Mouse (Mus musculus) embryonic stem cell, embryonic (primary cell): ENCODE measurements around the gene Tns3.
"Not testable (repeated sequence)": the region's sequence is repeated elsewhere in the genome, so short reads cannot be mapped to it uniquely, and the experiment has no call there.

Experiments used
- CTCF ChIA-PET, 4 experiments: fragments of 300-600 bp in 2 of 4; fragments of 350-600 bp in 2 of 4; sonication (Branson Sonifier 250); formaldehyde crosslinking; loops; one replicate each; lab custom pipeline; 2022; ENCODE audit warnings: inconsistent platforms in 2 of 4; lab: Charles Lee
- POLR2A ChIA-PET, 4 experiments: fragments of 300-600 bp in 2 of 4; fragments of 350-600 bp in 2 of 4; sonication (Branson Sonifier 250); formaldehyde crosslinking; loops; one replicate each; lab custom pipeline; 2022; ENCODE audit warnings: antibody characterized with exemption in 4 of 4, inconsistent platforms in 1 of 4; lab: Charles Lee

Gene Tns3

DNA sequence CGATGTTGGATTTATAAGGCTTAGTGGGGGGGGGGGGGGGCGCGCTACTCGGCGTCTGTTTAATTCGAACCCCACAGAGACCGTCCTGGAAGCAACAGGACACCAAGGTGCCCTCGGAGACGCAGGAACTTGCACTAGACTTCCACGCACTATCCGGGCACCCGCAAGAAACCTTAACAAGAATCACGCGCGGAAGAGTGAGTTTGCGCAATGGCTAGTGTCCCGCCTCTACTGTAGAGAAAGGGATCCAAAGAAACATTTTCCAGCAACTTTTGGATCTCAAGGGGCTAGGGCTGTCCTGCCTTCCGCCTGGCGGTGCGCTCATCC lies 40.5 kb downstream of the Tns3 start:
- POLR2A ChIA-PET, result interaction anchor here in 3 of 4 experiments (0.5 to 3.9 kb wide), 12 partner anchors 8 to 224 kb away, joined by 3 to 40 read pairs (median 6); partner anchors contain the start of gene Tns3 (in 1 of the 3)
- CTCF ChIA-PET, result no interaction called here

DNA sequence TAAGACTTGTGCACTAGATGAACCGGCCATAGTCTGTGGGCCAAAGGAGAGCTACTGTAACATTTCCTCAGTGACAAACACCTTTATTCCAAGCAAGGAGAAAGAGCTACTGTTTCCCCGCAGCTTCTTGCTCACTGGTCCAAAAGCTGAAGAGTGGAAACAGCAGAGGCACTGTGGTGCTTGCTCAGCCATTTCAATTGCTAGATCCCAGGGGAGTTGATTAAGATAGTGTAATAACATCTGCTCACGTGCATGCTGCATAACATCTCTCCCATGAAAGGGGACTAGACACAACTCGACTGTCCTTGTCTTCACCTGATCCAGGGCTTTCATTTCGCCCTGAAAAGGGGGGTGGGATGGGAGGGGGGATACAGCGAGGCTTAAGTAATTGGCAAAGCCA lies 41.7 kb downstream of the Tns3 start:
- POLR2A ChIA-PET, result interaction anchor here (0.6 to 3.8 kb wide), 27 partner anchors 9 to 77 kb away, joined by 3 to 22 read pairs (median 3); partner anchors contain the start of gene Tns3 (in 1 of the 4)

GRCm38 (mm10) chr11:8619111-8619510 lies 45.2 kb downstream of the Tns3 start:
- CTCF ChIA-PET, result not testable (repeated sequence)
- POLR2A ChIA-PET, result interaction anchor here in 3 of 4 experiments (0.7 to 1.8 kb wide), 7 partner anchors 16 to 51 kb away, joined by 3 to 9 read pairs (median 6); no protein-coding TSS in a partner anchor

More for the DNA sequence above, 41.7 kb downstream of the Tns3 start:
- CTCF ChIA-PET, result interaction anchor here in 1 of 4 experiments (1.5 kb wide), 1 partner anchor 31 kb away, joined by 3 read pairs; no protein-coding TSS in a partner anchor

- POLR2A ChIA-PET, result interaction anchor here in 3 of 4 experiments (0.6 to 3.9 kb wide), 14 partner anchors 9 to 50 kb away, joined by 3 to 41 read pairs (median 6); no protein-coding TSS in a partner anchor
- CTCF ChIA-PET, result no interaction called here
These were observed 46.0 kb downstream of the Tns3 start for GRCm38 (mm10) chr11:8618301-8618700.

DNA sequence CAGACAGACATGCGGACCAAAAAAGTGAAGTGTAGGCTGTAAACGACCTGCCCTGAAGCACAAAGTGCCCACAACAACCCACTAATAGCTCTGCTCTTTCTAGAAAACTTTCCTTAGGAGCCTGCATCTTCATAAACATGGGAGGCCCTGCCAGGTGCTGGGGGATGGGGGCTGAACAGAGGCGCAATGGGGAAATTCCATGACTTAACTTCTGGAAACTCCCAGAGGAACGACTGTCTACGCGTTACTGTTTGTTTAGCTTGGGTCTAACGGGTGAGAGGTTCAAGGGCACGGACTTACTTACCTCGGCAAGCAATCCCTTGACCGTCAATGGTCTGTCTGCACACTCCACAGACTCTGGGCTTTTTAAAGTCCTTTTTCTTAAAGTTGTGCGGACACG lies 48.9 kb downstream of the Tns3 start:
- POLR2A ChIA-PET, result interaction anchor here (0.7 to 3.9 kb wide), 40 partner anchors 9 to 139 kb away, joined by 3 to 41 read pairs (median 4); partner anchors contain the start of gene Tns3 (in 2 of the 4)

GRCm38 (mm10) chr11:8610456-8610855 lies 53.9 kb downstream of the Tns3 start:
- ChIA-PET POLR2A (interaction anchor here in 3 of 4 experiments (0.8 to 9.5 kb wide), 11 partner anchors 8 to 84 kb away, joined by 3 to 94 read pairs (median 3); no protein-coding TSS in a partner anchor), CTCF (no interaction called here)

More for the DNA sequence above, 48.9 kb downstream of the Tns3 start:
- CTCF ChIA-PET, result interaction anchor here in 1 of 4 experiments (1.0 kb wide), 1 partner anchor 245 kb away, joined by 4 read pairs; no protein-coding TSS in a partner anchor

DNA sequence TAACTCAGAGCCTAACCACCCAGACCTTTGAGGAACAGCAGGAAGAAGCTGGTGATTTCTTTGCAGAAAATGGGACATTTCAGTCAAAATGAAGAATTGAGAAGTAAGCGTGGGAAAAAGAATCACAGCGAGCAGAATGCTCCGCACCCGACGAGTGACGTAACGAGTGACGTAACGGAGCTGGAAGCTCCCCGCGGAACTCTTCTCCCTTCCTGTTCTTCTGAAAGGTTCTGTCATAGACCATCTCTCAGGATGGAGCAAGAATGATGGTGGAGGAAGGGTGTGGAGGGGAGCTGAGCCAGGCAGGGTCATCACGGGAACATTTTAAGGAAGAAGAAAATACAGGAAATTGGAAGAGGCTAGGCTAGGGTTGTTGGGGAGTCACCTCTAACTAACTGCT lies 54.5 kb downstream of the Tns3 start:
- CTCF ChIA-PET, result no interaction called here
- POLR2A ChIA-PET, result interaction anchor here in 3 of 4 experiments (0.7 to 9.5 kb wide), 16 partner anchors 8 to 85 kb away, joined by 3 to 94 read pairs (median 3); no protein-coding TSS in a partner anchor

DNA sequence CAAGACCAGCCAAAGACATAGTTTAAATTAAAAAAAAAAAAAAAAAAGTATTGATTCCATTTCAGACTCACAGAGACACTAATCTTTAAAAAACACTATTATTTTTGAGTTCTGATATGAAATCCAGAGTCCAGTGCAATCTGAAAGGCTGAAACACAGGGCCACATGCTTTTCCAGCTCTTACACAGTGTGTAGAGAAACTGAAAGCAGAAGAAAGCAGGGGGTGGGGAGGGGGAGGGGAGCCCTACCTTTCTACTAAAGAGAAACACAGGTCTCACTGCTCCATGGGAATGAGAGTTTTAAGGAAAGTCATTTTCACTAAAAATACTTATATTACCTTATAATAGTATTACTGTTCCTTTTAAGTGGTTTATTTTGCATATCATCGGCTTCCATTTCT lies 57.2 kb downstream of the Tns3 start:
- POLR2A ChIA-PET, result interaction anchor here in 3 of 4 experiments (0.6 to 15.8 kb wide), 21 partner anchors 9 to 238 kb away, joined by 3 to 296 read pairs (median 13); partner anchors contain the start of gene Tns3 (in 1 of the 3)
- CTCF ChIA-PET, result no interaction called here

- POLR2A ChIA-PET, result interaction anchor here in 3 of 4 experiments (0.6 to 15.8 kb wide), 50 partner anchors 9 to 512 kb away, joined by 3 to 296 read pairs (median 5); partner anchors contain the start of gene Tns3 (in 2 of the 3)
- CTCF ChIA-PET, result interaction anchor here in 2 of 4 experiments (0.6 to 1.0 kb wide), 3 partner anchors 23 to 1881 kb away, joined by 3 read pairs; no protein-coding TSS in a partner anchor
These were observed 59.4 kb downstream of the Tns3 start for GRCm38 (mm10) chr11:8604789-8605569.

GRCm38 (mm10) chr11:8602606-8603005 lies 61.7 kb downstream of the Tns3 start:
- ChIA-PET POLR2A (interaction anchor here in 3 of 4 experiments (0.8 to 15.8 kb wide), 43 partner anchors 9 to 514 kb away, joined by 3 to 296 read pairs (median 5); no protein-coding TSS in a partner anchor), CTCF (interaction anchor here in 2 of 4 experiments (1.1 to 1.6 kb wide), 3 partner anchors 33 to 67 kb away, joined by 3 to 6 read pairs (median 3); no protein-coding TSS in a partner anchor)

DNA sequence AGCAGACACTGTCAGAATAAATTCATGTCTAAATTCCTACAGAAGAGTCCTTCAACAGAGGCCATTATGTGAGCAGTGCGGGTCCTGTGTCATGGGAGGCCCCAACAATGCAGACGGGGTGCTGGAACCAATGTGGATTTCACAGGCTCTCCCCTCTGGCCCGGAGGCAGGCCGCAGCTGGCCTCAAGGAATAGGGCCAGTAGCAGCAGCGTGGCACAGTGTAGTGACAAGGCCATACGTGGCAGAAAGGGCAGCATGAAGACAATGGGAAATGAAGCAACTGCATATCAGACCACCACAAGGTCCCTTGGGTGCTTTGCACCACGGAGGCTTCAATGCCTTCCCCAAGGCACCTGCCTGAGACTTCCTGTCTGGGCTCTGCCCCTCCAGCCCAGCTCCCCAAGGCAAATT lies 62.9 kb downstream of the Tns3 start:
- ChIA-PET POLR2A (interaction anchor here (0.6 to 15.8 kb wide), 39 partner anchors 8 to 122 kb away, joined by 3 to 296 read pairs (median 5); no protein-coding TSS in a partner anchor), CTCF (interaction anchor here in 2 of 4 experiments (1.1 to 1.6 kb wide), 3 partner anchors 32 to 66 kb away, joined by 3 to 6 read pairs (median 3); no protein-coding TSS in a partner anchor)

DNA sequence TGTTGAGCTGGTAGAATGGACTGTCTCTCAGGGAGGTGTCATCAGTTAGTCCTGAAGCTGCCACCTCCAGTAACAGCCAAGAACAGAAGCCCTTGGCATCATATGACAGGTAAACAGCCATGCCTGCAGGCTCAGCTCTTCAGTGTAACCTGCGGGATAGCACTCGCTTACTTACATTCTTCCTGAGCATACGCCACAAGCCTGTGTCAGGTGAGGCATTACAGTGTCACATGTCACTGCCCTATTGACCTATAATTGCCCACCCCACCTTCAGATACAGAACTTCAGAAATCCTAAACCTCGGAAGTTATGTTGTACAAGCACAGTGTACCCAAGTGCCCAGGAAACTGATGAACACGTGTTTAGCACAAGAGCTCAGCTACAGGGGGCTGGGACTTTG lies 68.7 kb downstream of the Tns3 start:
- CTCF ChIA-PET, result no interaction called here
- POLR2A ChIA-PET, result interaction anchor here (0.6 to 16.7 kb wide), 32 partner anchors 5 to 101 kb away, joined by 3 to 296 read pairs (median 4); no protein-coding TSS in a partner anchor

DNA sequence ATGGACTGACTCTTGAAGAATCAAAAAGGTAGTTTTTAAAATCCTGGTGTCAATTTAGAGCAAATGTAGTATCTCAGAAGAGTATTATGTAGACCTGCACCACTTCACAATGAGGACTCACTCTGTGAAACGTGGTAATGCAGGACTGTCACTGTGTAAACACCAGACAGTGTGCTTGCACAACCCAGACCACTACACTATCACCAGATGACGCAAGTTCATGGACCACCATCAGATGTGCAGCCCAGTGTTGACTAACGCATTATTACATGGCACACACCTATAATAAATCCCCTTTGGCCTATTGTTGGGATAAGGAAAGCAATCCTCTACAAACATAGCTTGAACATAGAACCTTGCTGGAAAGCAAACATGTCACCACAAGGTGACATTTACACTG lies 71.2 kb downstream of the Tns3 start:
- ChIA-PET CTCF (no interaction called here), POLR2A (interaction anchor here in 3 of 4 experiments (0.7 to 16.7 kb wide), 13 partner anchors 4 to 126 kb away, joined by 3 to 296 read pairs (median 5); no protein-coding TSS in a partner anchor)

- POLR2A ChIA-PET, result interaction anchor here in 2 of 4 experiments (0.6 to 16.7 kb wide), 5 partner anchors 9 to 72 kb away, joined by 3 to 296 read pairs (median 5); no protein-coding TSS in a partner anchor
- CTCF ChIA-PET, result interaction anchor here in 1 of 4 experiments (0.6 kb wide), 1 partner anchor 23 kb away, joined by 7 read pairs; no protein-coding TSS in a partner anchor
These were observed 73.1 kb downstream of the Tns3 start for GRCm38 (mm10) chr11:8591271-8591670.

DNA sequence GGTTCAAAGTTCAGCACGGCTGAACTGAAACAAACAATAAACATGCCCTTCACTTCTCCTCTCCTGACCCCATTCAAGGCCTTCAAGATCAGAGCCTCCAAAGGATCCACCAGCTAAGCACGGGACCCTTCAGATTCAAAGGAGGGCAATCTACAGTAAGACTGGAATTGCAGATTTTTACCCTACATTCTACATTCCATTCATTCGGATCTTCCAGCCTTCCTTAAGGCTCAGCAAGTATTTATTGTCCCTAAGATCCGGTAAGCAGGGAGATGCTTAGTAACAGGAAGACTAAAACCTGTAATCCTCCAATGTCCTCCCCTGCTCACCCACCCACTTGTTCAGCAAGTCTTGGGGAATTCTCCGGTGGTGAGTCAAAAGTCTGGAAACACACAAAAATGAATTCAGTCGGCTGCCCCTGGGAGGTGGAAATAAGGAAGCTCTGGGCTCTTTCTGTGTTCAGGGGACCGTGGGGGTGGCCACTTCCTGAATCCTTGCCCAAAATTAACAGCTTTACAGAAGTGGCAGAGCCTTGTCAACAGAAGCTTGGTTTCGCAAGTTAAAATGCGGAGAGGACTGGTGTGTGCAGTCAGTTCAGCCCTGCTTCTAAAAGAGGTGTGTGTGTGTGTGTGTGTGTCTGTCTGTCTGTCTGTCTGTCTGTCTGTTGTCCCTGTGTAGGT lies 75.0 kb downstream of the Tns3 start:
- POLR2A ChIA-PET, result interaction anchor here (0.6 to 16.7 kb wide), 35 partner anchors 9 to 528 kb away, joined by 3 to 296 read pairs (median 5); partner anchors contain the start of genes Tns3 (in 1 of the 4) and Upp1 (in 1 of the 4)
- CTCF ChIA-PET, result interaction anchor here in 1 of 4 experiments (0.6 to 1.5 kb wide), 2 partner anchors 45 to 91 kb away, joined by 3 read pairs; no protein-coding TSS in a partner anchor

- POLR2A ChIA-PET, result interaction anchor here in 3 of 4 experiments (0.6 to 16.7 kb wide), 48 partner anchors 8 to 529 kb away, joined by 3 to 296 read pairs (median 6); no protein-coding TSS in a partner anchor
- CTCF ChIA-PET, result interaction anchor here in 2 of 4 experiments (0.6 to 0.8 kb wide), 2 partner anchors 14 to 18 kb away, joined by 3 to 5 read pairs; no protein-coding TSS in a partner anchor
These were observed 76.4 kb downstream of the Tns3 start for GRCm38 (mm10) chr11:8587941-8588340.

DNA sequence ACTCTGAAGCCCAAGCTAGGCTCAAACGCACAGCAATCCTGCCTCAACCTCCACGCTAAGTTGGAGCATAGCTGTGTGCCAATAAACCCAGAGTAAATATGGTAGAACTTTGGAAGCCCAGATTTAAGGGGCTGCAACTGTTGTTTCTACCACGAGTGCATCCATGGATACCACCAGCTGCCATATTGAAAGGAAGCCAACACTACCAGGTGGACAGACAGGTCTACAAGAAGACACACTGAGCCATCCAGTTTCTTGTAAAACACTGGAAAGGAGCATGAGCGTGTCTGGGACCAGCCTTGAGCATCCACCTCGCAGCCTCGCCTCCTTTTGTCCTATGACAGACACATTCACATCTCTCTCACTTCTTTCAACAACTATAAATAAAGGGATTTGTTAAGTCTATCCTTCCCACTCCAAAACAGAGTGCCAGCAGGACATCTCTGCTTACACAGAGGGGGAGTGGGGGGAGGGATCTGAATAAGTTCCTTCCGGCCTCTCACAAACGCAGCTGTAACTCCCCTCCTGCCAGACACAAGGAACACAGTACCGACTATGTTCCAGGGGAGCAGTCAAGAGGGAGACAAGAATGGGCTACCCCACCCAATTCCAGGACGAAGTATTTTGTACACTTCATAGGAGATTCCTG lies 77.2 kb downstream of the Tns3 start:
- POLR2A ChIA-PET, result interaction anchor here (0.6 to 16.7 kb wide), 51 partner anchors 9 to 529 kb away, joined by 3 to 296 read pairs (median 5); no protein-coding TSS in a partner anchor

More for the DNA sequence above, 77.2 kb downstream of the Tns3 start:
- CTCF ChIA-PET, result interaction anchor here in 2 of 4 experiments (0.6 to 0.8 kb wide), 2 partner anchors 18 to 132 kb away, joined by 3 read pairs; no protein-coding TSS in a partner anchor
